Mouse (Mus musculus) ZHBTc4 (cell line): ENCODE measurements around the gene 2310079G19Rik.
A peak's percentile ranks its signal among the peaks of the same experiment; 100 is the strongest.

Source experiments
- DNase-seq: peaks from one replicate; pipeline ENCODE4 v3.0.0-alpha.2; 2011; ENCODE audit warnings: low read depth, low spot score

2310079G19Rik gene

GRCm38 (mm10) chr16:88627566-88627965, at the start of gene 2310079G19Rik:
Gene 2310079G19Rik, minus strand, starts transcription at chr16:88627666.
- no peak for DNase-seq

GRCm38 (mm10) chr16:88671571-88671970, 44.1 kb upstream of the 2310079G19Rik start, which contains the start of gene Krtap27-1:
Gene Krtap27-1, minus strand, starts transcription at chr16:88671671.
- DNase-seq: no peak

GRCm38 (mm10) chr16:88657426-88657825, 30.0 kb upstream of the 2310079G19Rik start:
- no peak for DNase-seq

GRCm38 (mm10) chr16:88651952-88652351, 24.5 kb upstream of the 2310079G19Rik start:
- no peak for DNase-seq

GRCm38 (mm10) chr16:88651082-88651481, 23.6 kb upstream of the 2310079G19Rik start:
- no peak for DNase-seq

- DNase-seq: no peak
Measured at GRCm38 (mm10) chr16:88647358-88647846, 19.9 kb upstream of the 2310079G19Rik start, which contains the start of gene Krtap26-1. Gene Krtap26-1, minus strand, starts transcription at chr16:88647796.

- no peak for DNase-seq
Measured at GRCm38 (mm10) chr16:88646366-88647111, 19.1 kb upstream of the 2310079G19Rik start.

- DNase-seq: no peak
Measured at GRCm38 (mm10) chr16:88640053-88640452, 12.6 kb upstream of the 2310079G19Rik start.

- no peak for DNase-seq
Measured at GRCm38 (mm10) chr16:88635142-88635541, 7.7 kb upstream of the 2310079G19Rik start.

GRCm38 (mm10) chr16:88631474-88631873, 4.0 kb upstream of the 2310079G19Rik start:
- peak; percentile 10 for DNase-seq

- DNase-seq: no peak
Measured at GRCm38 (mm10) chr16:88612712-88613111, 14.8 kb downstream of the 2310079G19Rik start.

- no peak for DNase-seq
Measured at GRCm38 (mm10) chr16:88611922-88612321, 15.5 kb downstream of the 2310079G19Rik start, which contains the start of gene Krtap24-1. Gene Krtap24-1, minus strand, starts transcription at chr16:88612279.

- no peak for DNase-seq
Measured at GRCm38 (mm10) chr16:88604570-88604969, 22.9 kb downstream of the 2310079G19Rik start.

GRCm38 (mm10) chr16:88602464-88602863, 25.0 kb downstream of the 2310079G19Rik start:
- no peak for DNase-seq

GRCm38 (mm10) chr16:88600303-88600702, 27.2 kb downstream of the 2310079G19Rik start:
- DNase-seq: no peak

GRCm38 (mm10) chr16:88599504-88600237, 27.8 kb downstream of the 2310079G19Rik start:
- no peak for DNase-seq

GRCm38 (mm10) chr16:88592758-88593157, 34.7 kb downstream of the 2310079G19Rik start:
- DNase-seq: peak; percentile 35

GRCm38 (mm10) chr16:88583338-88583737, 44.1 kb downstream of the 2310079G19Rik start:
- no peak for DNase-seq
